Mouse (Mus musculus): ENCODE data around the gene Psma5. TPM values are rescaled to one million over a fixed set of nuclear protein-coding genes. Genes with fewer than 3 reads are reported as not detected.
"Not testable (repeated sequence)": the region's sequence is repeated elsewhere in the genome, so short reads cannot be mapped to it uniquely, and the experiment has no call there.

The Psma5 gene
- polyA plus RNA-seq, 1 experiment from 2014 or later: 303 TPM

DNA sequence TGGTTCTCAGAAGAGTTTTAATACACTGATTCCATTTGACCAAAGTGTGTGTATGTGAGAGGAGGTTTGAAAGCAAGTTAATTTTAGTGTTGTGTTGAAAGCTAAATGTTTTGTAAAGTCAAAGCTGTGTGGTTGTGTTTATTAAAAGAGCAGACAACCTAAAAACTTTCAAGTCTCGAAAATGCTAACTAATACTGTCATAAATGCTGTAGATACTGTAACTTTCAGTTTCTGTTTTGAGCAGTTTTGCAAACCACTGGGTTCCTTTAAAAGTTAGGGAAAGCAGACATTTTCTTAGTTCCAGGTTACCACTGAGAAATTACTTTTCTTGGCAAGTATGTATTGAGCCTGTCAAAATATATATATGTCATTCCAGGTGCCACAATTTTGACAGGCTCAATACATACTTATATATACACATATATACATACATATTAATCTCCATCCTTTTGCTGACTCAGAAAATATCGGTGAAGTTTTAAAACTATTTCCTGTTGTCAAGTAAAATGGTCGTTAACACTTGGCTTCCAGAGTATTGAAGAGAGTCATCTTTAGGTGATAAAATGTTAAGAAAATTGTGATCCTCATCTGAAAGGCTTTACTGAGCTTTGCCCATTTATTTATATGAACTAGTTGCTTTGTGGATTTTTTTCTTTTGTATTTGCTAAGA, 1.2 kb downstream of the Psma5 start:
- ATAC-seq (ENCODE audit: low read depth) (no peak), DNase-seq (ENCODE audit: low spot score) (no peak)
- Histone ChIP-seq H3K4me2 (ENCODE audit: low read depth, low read length) (peak overlapping the region; percentile 88), H3K9ac (ENCODE audit: low read depth, low read length) (peak overlapping the region; percentile 95), H3K9me3 (ENCODE audit: control insufficient read depth, low read length) (no peaks in the 10 kb centered on the region), H3K27me3 (replicated peaks; ENCODE audit: control insufficient read depth, insufficient read depth, low read length) (no peaks in the 10 kb centered on the region), H3K4me3 (ENCODE audit: low read depth, low read length) (peak overlapping the region; percentile 98), H3K27ac (replicated peaks; ENCODE audit: low read depth, low read length) (no peak overlapping the region), H3K4me1 (ENCODE audit: control insufficient read depth, insufficient read depth, low read length) (peaks cover 10% of the 10 kb centered on the region), H3K36me3 (ENCODE audit: control insufficient read depth, insufficient read depth, low read length) (peaks cover 11% of the 10 kb centered on the region)
- 72% methylated on average over 3 of the region's 3 CpGs for WGBS

DNA sequence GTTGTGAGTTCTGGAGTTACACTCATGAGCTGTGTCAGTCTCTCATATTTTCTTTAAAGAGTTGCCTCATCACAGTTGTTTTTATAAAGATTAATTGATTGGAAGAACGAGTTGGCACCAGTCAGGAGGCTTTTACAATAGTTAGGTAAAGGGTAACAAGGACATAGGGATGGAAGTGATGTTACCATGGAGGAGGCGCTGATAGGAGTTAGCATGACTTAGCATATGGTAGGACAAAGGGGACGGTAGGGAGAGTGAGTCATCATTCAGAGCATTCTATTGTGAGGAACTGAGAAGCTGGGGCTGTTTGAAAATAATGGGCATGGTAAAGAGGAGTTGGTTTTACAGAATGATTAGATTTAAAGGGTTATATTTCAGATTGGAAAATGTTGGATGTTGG, 2.6 kb downstream of the Psma5 start:
- peaks cover 21% of the 10 kb centered on the region for H3K36me3 ChIP-seq (ENCODE audit: control insufficient read depth, insufficient read depth, low read length)
- ATAC-seq (ENCODE audit: low read depth) (no peak), DNase-seq (ENCODE audit: low spot score) (no peak)
- H3K4me3 ChIP-seq (ENCODE audit: low read depth, low read length): no peak overlapping the region
- no peaks in the 10 kb centered on the region for H3K27me3 ChIP-seq (replicated peaks; ENCODE audit: control insufficient read depth, insufficient read depth, low read length)
- no peak overlapping the region for H3K4me2 ChIP-seq (ENCODE audit: low read depth, low read length)
- WGBS: 78% methylated on average over 3 of the region's 3 CpGs
- no peaks in the 10 kb centered on the region for H3K9me3 ChIP-seq (ENCODE audit: control insufficient read depth, low read length)
- H3K4me1 ChIP-seq (ENCODE audit: control insufficient read depth, insufficient read depth, low read length): peaks cover 10% of the 10 kb centered on the region
- no peak overlapping the region for H3K27ac ChIP-seq (replicated peaks; ENCODE audit: low read depth, low read length)
- H3K9ac ChIP-seq (ENCODE audit: low read depth, low read length): no peak overlapping the region

DNA sequence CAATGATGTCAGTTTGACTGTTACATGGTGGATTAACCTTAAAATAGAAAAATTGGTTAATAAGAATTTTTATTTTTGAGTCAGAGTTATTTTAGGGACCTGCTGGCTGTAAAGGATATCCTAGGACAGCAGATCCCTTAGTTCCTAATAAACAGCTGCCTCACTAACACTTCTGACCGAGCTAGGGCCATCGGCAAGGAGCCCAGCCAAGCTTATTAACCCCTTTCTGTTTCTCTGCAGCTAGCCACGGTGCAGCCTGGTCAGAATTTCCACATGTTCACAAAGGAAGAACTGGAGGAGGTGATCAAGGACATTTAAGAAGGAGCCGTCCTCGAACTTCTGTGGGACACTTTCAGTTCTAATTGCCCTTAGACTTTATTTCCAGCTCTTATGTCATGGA, 22.8 kb downstream of the Psma5 start:
- WGBS: 78% methylated on average over 5 of the region's 5 CpGs
- not testable (repeated sequence) for H3K4me2 ChIP-seq (ENCODE audit: low read depth, low read length); DNase-seq (ENCODE audit: low spot score); H3K9me3 ChIP-seq (ENCODE audit: control insufficient read depth, low read length); H3K4me1 ChIP-seq (ENCODE audit: control insufficient read depth, insufficient read depth, low read length); ATAC-seq (ENCODE audit: low read depth); H3K9ac ChIP-seq (ENCODE audit: low read depth, low read length); H3K27ac ChIP-seq (replicated peaks; ENCODE audit: low read depth, low read length); H3K27me3 ChIP-seq (replicated peaks; ENCODE audit: control insufficient read depth, insufficient read depth, low read length); H3K4me3 ChIP-seq (ENCODE audit: low read depth, low read length)
- peaks cover 59% of the 10 kb centered on the region for H3K36me3 ChIP-seq (ENCODE audit: control insufficient read depth, insufficient read depth, low read length)

DNA sequence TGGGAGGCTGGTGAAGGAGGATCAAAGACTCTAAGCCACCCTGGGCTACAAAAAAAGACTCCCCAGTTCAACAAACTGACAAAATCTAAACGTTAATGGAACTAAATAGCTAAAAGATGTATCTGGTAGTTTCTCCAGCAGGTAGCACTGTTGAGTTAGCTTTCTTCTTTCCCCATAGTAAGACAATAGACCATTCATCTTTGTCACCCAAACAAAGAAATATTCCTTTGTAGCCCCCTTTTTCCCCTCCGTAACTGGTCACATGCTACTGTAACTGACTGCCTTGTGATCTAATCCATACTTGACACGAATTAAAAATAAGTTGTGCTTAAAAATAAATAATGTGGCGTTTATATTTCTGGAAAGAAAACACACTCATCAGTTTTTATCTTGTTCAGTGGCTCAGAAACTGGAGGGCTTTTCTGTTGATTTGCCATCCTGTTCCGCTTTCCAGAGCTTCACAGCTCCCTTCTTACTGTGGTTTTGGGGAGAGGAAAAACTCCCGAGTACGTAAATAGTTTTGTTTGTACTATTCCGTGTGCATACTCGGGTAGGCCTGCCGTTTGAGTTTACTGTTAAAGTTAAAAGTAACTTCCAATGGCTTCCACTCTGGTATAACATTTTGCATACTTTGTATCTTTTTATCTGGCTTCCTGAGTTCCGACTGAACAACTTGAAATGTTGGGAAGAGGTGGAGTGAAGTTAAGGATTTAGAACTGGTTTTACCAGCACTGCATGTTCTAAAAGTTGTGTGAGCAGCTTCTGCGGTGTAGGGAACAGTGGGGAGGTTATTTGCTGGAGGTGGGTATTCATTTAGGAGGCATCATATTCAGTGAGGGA, 25.9 kb downstream of the Psma5 start:
- WGBS: 21% methylated on average over 12 of the region's 12 CpGs
- DNase-seq (ENCODE audit: low spot score) (peak; percentile 86), ATAC-seq (ENCODE audit: low read depth) (no peak)
- H3K4me3 ChIP-seq (ENCODE audit: low read depth, low read length): peak overlapping the region; percentile 84
- H3K9me3 ChIP-seq (ENCODE audit: control insufficient read depth, low read length): no peaks in the 10 kb centered on the region
- H3K27ac ChIP-seq (replicated peaks; ENCODE audit: low read depth, low read length): peak overlapping the region; percentile 85
- peaks cover 30% of the 10 kb centered on the region for H3K36me3 ChIP-seq (ENCODE audit: control insufficient read depth, insufficient read depth, low read length)
- peak overlapping the region; percentile 92 for H3K4me2 ChIP-seq (ENCODE audit: low read depth, low read length)
- no peaks in the 10 kb centered on the region for H3K27me3 ChIP-seq (replicated peaks; ENCODE audit: control insufficient read depth, insufficient read depth, low read length)
- H3K4me1 ChIP-seq (ENCODE audit: control insufficient read depth, insufficient read depth, low read length): peaks cover 31% of the 10 kb centered on the region
- H3K9ac ChIP-seq (ENCODE audit: low read depth, low read length): peak overlapping the region; percentile 83

DNA sequence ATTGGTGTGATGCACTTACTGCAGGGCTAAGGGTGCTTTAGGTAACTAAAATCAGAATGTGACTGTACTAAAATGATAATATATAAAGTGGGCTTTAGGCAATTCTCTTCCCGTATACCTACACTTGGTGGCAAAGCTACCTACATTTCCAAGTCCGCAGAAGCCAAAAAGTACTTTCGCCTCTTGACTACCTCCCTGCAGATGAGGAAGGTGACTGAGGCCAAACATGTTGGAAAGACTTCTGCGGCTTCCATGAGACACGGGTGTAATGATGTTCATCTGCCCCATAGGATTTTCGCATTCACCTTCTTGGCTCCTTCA, 26.5 kb downstream of the Psma5 start:
- H3K4me3 ChIP-seq (ENCODE audit: low read depth, low read length): peak overlapping the region; percentile 84
- ATAC-seq (ENCODE audit: low read depth) (no peak), DNase-seq (ENCODE audit: low spot score) (no peak)
- H3K4me1 ChIP-seq (ENCODE audit: control insufficient read depth, insufficient read depth, low read length): peaks cover 36% of the 10 kb centered on the region
- H3K9ac ChIP-seq (ENCODE audit: low read depth, low read length): peak overlapping the region; percentile 83
- no peaks in the 10 kb centered on the region for H3K9me3 ChIP-seq (ENCODE audit: control insufficient read depth, low read length)
- WGBS: 9% methylated on average over 6 of the region's 6 CpGs
- peak overlapping the region; percentile 85 for H3K27ac ChIP-seq (replicated peaks; ENCODE audit: low read depth, low read length)
- H3K4me2 ChIP-seq (ENCODE audit: low read depth, low read length): peak overlapping the region; percentile 92
- H3K27me3 ChIP-seq (replicated peaks; ENCODE audit: control insufficient read depth, insufficient read depth, low read length): no peaks in the 10 kb centered on the region
- H3K36me3 ChIP-seq (ENCODE audit: control insufficient read depth, insufficient read depth, low read length): peaks cover 25% of the 10 kb centered on the region

DNA sequence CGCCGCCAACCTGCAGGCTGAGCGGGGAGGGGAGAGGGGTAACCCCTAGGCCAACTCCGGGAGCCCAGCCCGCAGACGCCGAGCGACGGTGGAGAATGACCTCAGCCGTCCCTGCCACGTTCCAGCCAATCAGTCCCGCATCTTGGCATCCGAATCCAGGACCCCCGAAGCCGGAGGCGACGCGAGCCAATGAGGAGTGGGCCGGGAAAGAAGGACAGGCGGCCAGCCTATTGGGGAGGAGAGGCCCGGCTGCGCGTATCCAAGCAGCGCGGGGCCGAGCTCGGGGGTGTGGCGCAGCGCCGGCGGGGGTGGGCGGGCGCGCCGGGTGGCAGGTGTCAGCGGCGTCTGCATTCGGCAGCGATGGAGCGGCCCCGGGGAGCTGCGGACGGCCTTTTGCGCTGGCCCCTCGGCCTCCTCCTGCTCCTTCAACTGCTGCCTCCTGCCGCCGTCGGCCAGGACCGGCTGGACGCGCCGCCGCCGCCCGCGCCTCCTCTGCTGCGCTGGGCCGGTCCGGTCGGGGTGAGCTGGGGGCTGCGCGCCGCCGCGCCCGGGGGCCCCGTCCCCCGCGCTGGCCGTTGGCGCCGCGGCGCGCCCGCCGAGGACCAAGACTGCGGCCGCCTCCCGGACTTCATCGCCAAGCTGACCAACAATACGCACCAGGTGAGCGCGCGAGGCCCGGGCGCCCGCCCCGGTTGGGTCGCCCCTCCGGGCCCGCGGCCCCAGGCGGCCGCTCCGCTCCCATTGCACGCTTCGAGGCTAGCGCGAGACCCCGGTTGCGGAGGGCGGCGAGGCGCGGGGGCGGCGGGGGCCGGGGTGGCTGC, 27.3 kb downstream of the Psma5 start, which contains the start of gene Sort1:
Gene Sort1, plus strand, starts transcription at position 302 of the 821 bp plus-strand sequence.
- H3K4me1 ChIP-seq (ENCODE audit: control insufficient read depth, insufficient read depth, low read length): peaks cover 43% of the 10 kb centered on the region
- ATAC-seq (ENCODE audit: low read depth) (peak; percentile 98), DNase-seq (ENCODE audit: low spot score) (peak; percentile 98)
- H3K27ac ChIP-seq (replicated peaks; ENCODE audit: low read depth, low read length): peak within 1 kb of the TSS; percentile 85
- peaks cover 17% of the 10 kb centered on the region for H3K36me3 ChIP-seq (ENCODE audit: control insufficient read depth, insufficient read depth, low read length)
- no peaks in the 10 kb centered on the region for H3K27me3 ChIP-seq (replicated peaks; ENCODE audit: control insufficient read depth, insufficient read depth, low read length)
- H3K9me3 ChIP-seq (ENCODE audit: control insufficient read depth, low read length): no peaks in the 10 kb centered on the region
- H3K4me2 ChIP-seq (ENCODE audit: low read depth, low read length): peak within 1 kb of the TSS; percentile 92
- H3K9ac ChIP-seq (ENCODE audit: low read depth, low read length): peak within 1 kb of the TSS; percentile 83
- WGBS: under 1% methylated on average over 34 of the region's 109 CpGs
- H3K4me3 ChIP-seq (ENCODE audit: low read depth, low read length): peak within 1 kb of the TSS; percentile 84

DNA sequence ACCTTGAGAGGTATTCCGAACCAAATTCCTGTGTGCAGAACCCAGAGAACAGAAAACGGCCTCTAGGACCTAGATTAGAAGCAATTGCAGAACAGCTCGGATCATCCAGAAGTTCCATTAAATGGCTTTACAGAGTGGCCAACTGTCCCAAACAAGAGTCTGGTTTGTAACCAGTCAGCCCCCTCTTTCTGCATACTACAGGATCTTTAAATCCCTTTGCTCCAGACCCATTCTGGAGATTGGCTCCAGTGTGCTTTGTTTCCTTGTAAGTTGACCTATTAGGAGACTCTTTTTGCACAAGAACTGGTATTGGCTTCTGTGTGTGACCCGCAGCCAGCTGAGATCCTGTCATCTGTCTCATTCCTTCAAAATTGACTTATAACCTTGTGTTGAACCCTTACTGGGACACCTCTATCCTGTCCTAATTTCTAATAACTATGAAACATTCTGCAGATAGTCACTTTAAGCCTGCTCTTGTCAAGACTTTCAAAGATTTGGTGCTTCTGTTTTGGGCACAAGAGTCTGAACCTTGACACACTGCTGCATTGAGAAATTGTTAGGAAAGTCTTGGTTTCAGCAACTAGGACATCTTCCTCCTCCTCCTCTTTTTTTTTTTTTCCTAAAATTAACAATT, 28.5 kb downstream of the Psma5 start:
- DNase-seq (ENCODE audit: low spot score) (no peak), ATAC-seq (ENCODE audit: low read depth) (no peak)
- peak overlapping the region; percentile 84 for H3K4me3 ChIP-seq (ENCODE audit: low read depth, low read length)
- H3K9ac ChIP-seq (ENCODE audit: low read depth, low read length): peak overlapping the region; percentile 83
- H3K9me3 ChIP-seq (ENCODE audit: control insufficient read depth, low read length): no peaks in the 10 kb centered on the region
- H3K4me2 ChIP-seq (ENCODE audit: low read depth, low read length): peak overlapping the region; percentile 92
- peaks cover 43% of the 10 kb centered on the region for H3K4me1 ChIP-seq (ENCODE audit: control insufficient read depth, insufficient read depth, low read length)
- no peak overlapping the region for H3K27ac ChIP-seq (replicated peaks; ENCODE audit: low read depth, low read length)
- no peaks in the 10 kb centered on the region for H3K27me3 ChIP-seq (replicated peaks; ENCODE audit: control insufficient read depth, insufficient read depth, low read length)
- WGBS: 47% methylated on average over 4 of the region's 4 CpGs
- H3K36me3 ChIP-seq (ENCODE audit: control insufficient read depth, insufficient read depth, low read length): peaks cover 6% of the 10 kb centered on the region

Data from embryonic facial prominence, embryonic 14.5 days (tissue).